Mouse (Mus musculus): ENCODE results near the gene Gm21981.

DNA sequence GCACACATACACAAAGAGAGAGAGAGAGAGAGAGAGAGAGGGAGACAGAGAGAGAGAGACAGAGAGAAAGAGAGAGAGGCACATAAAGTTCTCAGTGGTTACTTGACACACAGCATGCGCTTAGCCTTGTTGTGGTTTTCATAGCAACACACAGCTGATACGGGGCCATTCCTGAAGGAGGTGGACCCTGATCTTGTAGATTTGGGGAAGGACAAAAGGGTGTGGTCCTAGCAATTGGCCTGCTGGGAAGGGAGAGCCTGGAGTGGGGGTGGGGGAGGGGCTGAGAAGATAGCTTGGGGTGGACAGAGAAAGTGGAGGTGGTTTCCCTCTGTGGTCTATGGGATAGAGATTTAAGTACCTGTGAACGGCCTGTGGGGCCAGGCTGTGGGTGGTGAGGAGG lies 15.8 kb upstream of the Gm21981 start:
- TF ChIP-seq CHD2 (IDR thresholded peaks at IDR 0.05; ENCODE audit: low read depth, low read length) (no peak), MAFK (IDR thresholded peaks at IDR 0.05; ENCODE audit: insufficient read depth, low read depth, low read length) (no peak), ZC3H11A (IDR thresholded peaks at IDR 0.05; ENCODE audit: borderline replicate concordance, low read depth, low read length) (no peak), HCFC1 (IDR thresholded peaks at IDR 0.05; ENCODE audit: borderline replicate concordance, insufficient read depth, low read length) (no peak)

All from ES-E14 (cell line).